7 mouse cellular contexts compared by ENCODE assay signal in genomic region chrX:71528646-71529045, GRCm38 (mm10). TPM values are rescaled to one million over a fixed set of nuclear protein-coding genes. Genes with fewer than 3 reads are reported as not detected.
DNase-seq lines count a peak whose midpoint lies in the region; ATAC-seq lines count a peak whose summit lies in the region.

No protein-coding gene starts in this region.

- no peaks in the 10 kb centered on the region for H3K36me3 ChIP-seq in forebrain, embryonic 16.5 days (ENCODE audit: control insufficient read depth, insufficient read depth)

- H3K9ac ChIP-seq in forebrain, embryonic 16.5 days (replicated peaks; ENCODE audit: low read depth, low read length): no peak overlapping the region

- no peak overlapping the region for H3K4me2 ChIP-seq in forebrain, embryonic 16.5 days (ENCODE audit: low read length)

- peaks cover 4% of the 10 kb centered on the region; the same call in 1 of the 2 replicates for H3K4me1 ChIP-seq in forebrain, embryonic 16.5 days (replicated peaks; ENCODE audit: control insufficient read depth, insufficient read depth, low read length)

- no peak overlapping the region for H3K27ac ChIP-seq in forebrain, embryonic 16.5 days (ENCODE audit: low read length)

- peak; percentile 80 for ATAC-seq in forebrain, embryonic 16.5 days
- no peak for ATAC-seq in CD4-positive, CD25-positive, alpha-beta regulatory T cell, adult 4 months

- H3K9me3 ChIP-seq in forebrain, embryonic 16.5 days (ENCODE audit: control insufficient read depth, low read length): no peaks in the 10 kb centered on the region

- DNase-seq in right cerebral cortex, adult 18-20 months: peak; percentile 2
- DNase-seq in right cerebral cortex, postnatal 4 days: no peak
- DNase-seq in layer of hippocampus, adult 9-11 months: peak; percentile 29
- DNase-seq in spleen, postnatal 36 days (ENCODE audit: low spot score in 2 of 2): no peak
- no peak for DNase-seq in left cerebral cortex, adult 18-20 months (ENCODE audit: low spot score in 2 of 2)

- H3K27me3 ChIP-seq in forebrain, embryonic 16.5 days (replicated peaks; ENCODE audit: control insufficient read depth, insufficient read depth, low read length): no peaks in the 10 kb centered on the region

- H3K4me3 ChIP-seq in forebrain, embryonic 16.5 days (replicated peaks; ENCODE audit: low read length): no peak overlapping the region

- 21% methylated on average over 6 of the region's 6 CpGs for WGBS in forebrain, embryonic 16.5 days

RNA-seq across cellular contexts. Expression of gene Hmgb3, which starts 27.1 kb away (rescaled TPM):
- polyA plus RNA-seq in forebrain, embryonic 16.5 days (2015; fragmentation: Nextera tagmentation; extraction: Ambion mirVana): 519 and 535 TPM in 2 replicates
- polyA plus RNA-seq in CD4-positive, CD25-positive, alpha-beta regulatory T cell, adult 4 months (2017; shearing (Covaris generic)): 10 to 100 TPM; 22.3 to 38.7 TPM
- total RNA-seq in left cerebral cortex, adult 18-20 months (2021): 10 to 100 TPM; 25.7 to 30.8 TPM

RNA-seq across cellular contexts. Expression of gene Cd99l2, which starts 36.0 kb away (rescaled TPM):
- 64.6 and 71.6 TPM in 2 replicates for polyA plus RNA-seq in forebrain, embryonic 16.5 days (2015; fragmentation: Nextera tagmentation; extraction: Ambion mirVana)
- polyA plus RNA-seq in CD4-positive, CD25-positive, alpha-beta regulatory T cell, adult 4 months (2017; shearing (Covaris generic)): 10 to 100 TPM; 20.0 to 23.7 TPM
- 10 to 100 TPM; 68.4 to 72.6 TPM for total RNA-seq in left cerebral cortex, adult 18-20 months (2021)

Comparison
In these comparisons a context has a peak if more than half of its experiments do, and no peak if none do; other contexts are left out.
1. DNase-seq: peak in right cerebral cortex, adult 18-20 months (single experiment) and layer of hippocampus, adult 9-11 months (single experiment); none in right cerebral cortex, postnatal 4 days (single experiment), spleen, postnatal 36 days (0 of 2) and left cerebral cortex, adult 18-20 months (0 of 2).
2. RNA of gene Hmgb3, which starts 27.1 kb away (polyA plus RNA-seq): 519 to 535 TPM in forebrain, embryonic 16.5 days; 22.3 to 38.7 TPM in CD4-positive, CD25-positive, alpha-beta regulatory T cell, adult 4 months; every median in the first group is over 10 times any median in the second.